Mouse (Mus musculus) cerebellum, adult 2 months (tissue): ENCODE measurements around the gene Tmem237.

ENCODE experiments used
- CTCF ChIP-seq: fragments of 200-500 bp; IDR thresholded peaks from 2 replicates; pipeline ENCODE4 v1.5.1; 2011; ENCODE audit warnings: low read depth, mild to moderate bottlenecking, control low read depth, low read length, moderate library complexity, borderline replicate concordance; ENCODE audit not compliant: insufficient read depth
- POLR2A ChIP-seq: fragments of 200-500 bp; IDR thresholded peaks from 2 replicates; pipeline ENCODE4 v1.6.1; 2011; ENCODE audit warnings: low read length, control low read depth, borderline replicate concordance; ENCODE audit not compliant: insufficient read depth

GRCm38 (mm10) chr1:59163030-59163461, 42.8 kb upstream of the Tmem237 start, which contains the start of gene Mpp4:
- TF ChIP-seq POLR2A (no peak), CTCF (no peak)
